Mouse (Mus musculus): ENCODE results near the gene Patl2. TPM values are rescaled to one million over a fixed set of nuclear protein-coding genes. Genes with fewer than 3 reads are reported as not detected.

Patl2 gene
- total and polyA plus RNA-seq, 2 experiments from 2014 or later = 0.06 to 0.16 TPM

DNA sequence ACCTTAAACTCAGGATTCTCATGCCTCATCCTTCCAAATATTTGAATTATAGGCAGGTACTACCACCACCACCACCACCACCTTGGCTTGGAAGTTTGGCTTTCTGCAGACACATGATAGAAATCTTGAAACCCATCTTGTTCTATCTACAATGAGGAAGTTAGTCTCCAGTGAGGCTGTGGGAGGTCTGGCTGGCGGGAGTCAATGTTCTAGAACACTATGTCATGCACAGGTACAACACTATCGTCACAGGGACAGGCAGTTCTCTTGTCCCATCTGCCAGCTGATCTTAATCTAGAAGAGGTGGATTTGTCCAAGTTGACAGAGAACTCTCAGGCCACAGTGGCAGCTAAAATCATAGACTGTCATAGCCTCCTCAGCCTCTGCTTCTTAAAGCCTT is 53.4 kb downstream of the Patl2 start:
- WGBS = 78% methylated on average over 2 of the region's 2 CpGs
- no peaks in the 10 kb centered on the region for H3K9me3 ChIP-seq (ENCODE audit: low read length)
- no peak overlapping the region for H3K4me3 ChIP-seq (ENCODE audit: low read depth, low read length)
- no peaks in the 10 kb centered on the region for H3K36me3 ChIP-seq (ENCODE audit: insufficient read depth, low read length)
- H3K27me3 ChIP-seq (ENCODE audit: insufficient read depth, low read length) = no peaks in the 10 kb centered on the region
- no peaks in the 10 kb centered on the region for H3K4me1 ChIP-seq (ENCODE audit: insufficient read depth, low read length)
- H3K4me2 ChIP-seq (ENCODE audit: low read depth, low read length, poor library complexity, severe bottlenecking) = no peak overlapping the region
- no peak overlapping the region for H3K27ac ChIP-seq (ENCODE audit: low read depth, low read length)
- no peak for TF ChIP-seq CTCF (IDR thresholded peaks at IDR 0.05)
- no peak overlapping the region for H3K9ac ChIP-seq (replicated peaks; ENCODE audit: low read length, poor library complexity, severe bottlenecking)
- ATAC-seq (ENCODE audit: low FRiP score) = no peak
- no peak for DNase-seq (ENCODE audit: low spot score)

DNA sequence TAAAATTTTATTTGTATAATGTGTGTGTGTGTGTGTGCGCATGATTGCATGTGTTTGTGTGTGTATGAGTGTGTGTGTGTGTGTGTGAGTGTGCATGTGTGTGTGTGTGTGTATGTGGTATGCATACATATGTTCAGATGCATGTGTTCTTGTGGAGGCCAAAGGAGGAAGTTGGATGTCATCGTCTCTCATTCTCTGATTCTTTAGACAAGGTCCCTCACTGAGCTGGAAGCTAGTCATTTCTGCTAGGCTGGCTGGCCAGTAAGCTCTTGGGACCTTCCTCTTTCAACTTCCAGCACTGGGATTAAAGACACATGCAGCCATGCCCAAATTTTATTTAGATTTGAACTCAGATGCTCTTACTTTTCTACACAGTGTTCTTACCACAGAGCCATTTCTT is 53.9 kb downstream of the Patl2 start:
- Histone ChIP-seq H3K36me3 (ENCODE audit: insufficient read depth, low read length) (no peaks in the 10 kb centered on the region), H3K9ac (replicated peaks; ENCODE audit: low read length, poor library complexity, severe bottlenecking) (no peak overlapping the region), H3K4me1 (ENCODE audit: insufficient read depth, low read length) (no peaks in the 10 kb centered on the region), H3K9me3 (ENCODE audit: low read length) (no peaks in the 10 kb centered on the region), H3K27me3 (ENCODE audit: insufficient read depth, low read length) (no peaks in the 10 kb centered on the region), H3K4me2 (ENCODE audit: low read depth, low read length, poor library complexity, severe bottlenecking) (no peak overlapping the region), H3K27ac (ENCODE audit: low read depth, low read length) (no peak overlapping the region), H3K4me3 (ENCODE audit: low read depth, low read length) (no peak overlapping the region)
- DNase-seq (ENCODE audit: low spot score) = no peak
- no peak for TF ChIP-seq CTCF (IDR thresholded peaks at IDR 0.05)
- 94% methylated on average over 2 of the region's 2 CpGs for WGBS
- ATAC-seq (ENCODE audit: low FRiP score) = no peak

DNA sequence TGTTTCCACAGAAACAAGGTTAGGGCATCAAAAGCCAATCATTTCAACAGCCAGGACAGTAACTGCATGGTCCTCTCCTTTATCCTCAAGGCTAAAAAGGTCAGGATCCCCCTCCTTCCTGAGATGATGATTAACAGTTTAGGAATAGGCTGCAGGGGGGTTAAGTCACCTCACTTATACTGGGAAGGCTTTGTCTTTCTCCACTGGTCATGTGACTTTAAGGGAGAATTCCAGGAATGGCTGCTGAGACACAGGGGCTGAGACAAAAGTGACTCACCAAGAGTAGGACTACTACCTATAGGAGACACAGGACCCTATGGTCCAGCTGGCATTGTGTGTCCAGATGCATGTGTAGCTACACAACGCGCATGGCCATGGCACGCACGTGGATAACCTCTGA is 58.4 kb downstream of the Patl2 start:
- ATAC-seq (ENCODE audit: low FRiP score) (no peak), DNase-seq (ENCODE audit: low spot score) (no peak)
- Histone ChIP-seq H3K27me3 (ENCODE audit: insufficient read depth, low read length) (no peaks in the 10 kb centered on the region), H3K9ac (replicated peaks; ENCODE audit: low read length, poor library complexity, severe bottlenecking) (no peak overlapping the region), H3K9me3 (ENCODE audit: low read length) (no peaks in the 10 kb centered on the region), H3K36me3 (ENCODE audit: insufficient read depth, low read length) (no peaks in the 10 kb centered on the region), H3K4me2 (ENCODE audit: low read depth, low read length, poor library complexity, severe bottlenecking) (no peak overlapping the region), H3K4me3 (ENCODE audit: low read depth, low read length) (no peak overlapping the region), H3K4me1 (ENCODE audit: insufficient read depth, low read length) (no peaks in the 10 kb centered on the region), H3K27ac (ENCODE audit: low read depth, low read length) (no peak overlapping the region)
- TF ChIP-seq CTCF (IDR thresholded peaks at IDR 0.05) = no peak
- WGBS = 94% methylated on average over 4 of the region's 4 CpGs

DNA sequence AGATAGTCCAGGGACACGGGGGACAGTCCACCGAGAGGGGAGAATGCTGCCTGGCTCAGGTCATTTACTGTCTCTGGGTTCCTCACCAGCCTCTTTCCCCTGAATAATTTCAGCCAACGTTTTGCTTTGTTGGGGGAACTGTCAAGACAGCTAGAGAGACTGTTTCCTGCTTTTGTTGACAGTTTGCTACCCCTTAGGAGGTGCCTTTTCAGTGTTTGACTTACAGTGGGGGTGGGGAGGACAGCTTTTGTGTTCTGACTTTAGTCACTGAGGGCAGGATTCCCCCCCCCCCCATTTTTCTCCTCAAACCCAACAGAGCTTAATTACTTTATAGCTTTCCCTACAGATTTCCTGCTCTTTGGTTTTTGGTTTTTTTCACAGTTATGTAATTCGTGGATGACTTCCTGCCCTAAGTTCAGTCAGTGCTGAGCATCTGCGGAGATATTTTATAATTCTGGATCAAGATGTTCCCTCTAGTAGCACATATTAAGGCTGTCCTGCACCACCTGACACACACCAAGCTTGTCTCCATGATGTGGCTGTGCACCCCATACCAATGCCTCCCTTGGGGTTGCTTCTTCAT is 59.1 kb downstream of the Patl2 start:
- no peaks in the 10 kb centered on the region for H3K9me3 ChIP-seq (ENCODE audit: low read length)
- TF ChIP-seq CTCF (IDR thresholded peaks at IDR 0.05) = no peak
- DNase-seq (ENCODE audit: low spot score) (no peak), ATAC-seq (ENCODE audit: low FRiP score) (no peak)
- no peak overlapping the region for H3K27ac ChIP-seq (ENCODE audit: low read depth, low read length)
- no peaks in the 10 kb centered on the region for H3K27me3 ChIP-seq (ENCODE audit: insufficient read depth, low read length)
- no peak overlapping the region for H3K9ac ChIP-seq (replicated peaks; ENCODE audit: low read length, poor library complexity, severe bottlenecking)
- H3K4me1 ChIP-seq (ENCODE audit: insufficient read depth, low read length) = no peaks in the 10 kb centered on the region
- 44% methylated on average over 5 of the region's 5 CpGs for WGBS
- H3K36me3 ChIP-seq (ENCODE audit: insufficient read depth, low read length) = no peaks in the 10 kb centered on the region
- no peak overlapping the region for H3K4me3 ChIP-seq (ENCODE audit: low read depth, low read length)
- no peak overlapping the region for H3K4me2 ChIP-seq (ENCODE audit: low read depth, low read length, poor library complexity, severe bottlenecking)

DNA sequence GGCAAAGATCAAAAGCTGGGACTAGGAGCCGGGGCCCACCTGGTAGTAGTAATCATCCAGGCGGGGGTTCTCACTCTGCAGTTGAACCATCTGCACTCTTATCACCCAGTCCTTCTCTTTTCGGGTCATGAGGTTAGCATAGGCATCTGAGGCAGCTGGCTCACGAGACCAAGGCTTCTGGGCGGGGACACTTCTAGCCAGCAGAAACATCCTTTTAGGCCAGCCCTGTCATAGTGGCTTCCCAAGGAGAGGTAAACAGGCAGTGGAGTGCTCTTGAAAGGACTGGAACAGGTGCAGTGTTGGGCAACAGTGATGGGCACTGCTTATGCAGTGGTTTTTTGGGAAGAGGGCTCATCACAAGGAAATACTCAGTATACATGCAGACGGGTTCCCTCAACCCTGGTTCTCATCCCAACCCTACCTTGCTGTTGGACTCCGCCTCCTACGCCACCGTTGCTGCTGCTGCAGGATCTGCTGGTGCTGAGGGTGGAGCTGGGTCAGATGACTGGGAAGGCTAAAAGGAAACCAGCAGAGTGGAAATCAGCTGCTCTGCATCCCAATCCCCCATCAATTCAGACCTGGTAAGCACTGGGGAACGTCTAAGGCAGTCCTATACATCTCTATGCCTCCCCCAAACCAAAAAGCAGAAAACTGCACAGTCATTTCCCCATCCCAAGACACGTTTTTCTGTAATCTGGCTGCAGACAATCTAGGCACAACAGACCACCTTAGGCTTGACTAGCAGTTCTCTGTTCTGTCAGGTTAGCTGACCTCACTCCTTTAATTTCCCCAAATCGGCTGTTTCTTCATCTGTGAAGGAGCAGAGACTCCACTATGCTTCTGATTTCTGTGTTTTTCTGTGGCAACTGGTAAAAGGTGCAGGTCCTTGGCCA is 60.1 kb downstream of the Patl2 start:
- Histone ChIP-seq H3K4me1 (ENCODE audit: insufficient read depth, low read length) (no peaks in the 10 kb centered on the region), H3K9me3 (ENCODE audit: low read length) (no peaks in the 10 kb centered on the region), H3K27me3 (ENCODE audit: insufficient read depth, low read length) (no peaks in the 10 kb centered on the region), H3K4me2 (ENCODE audit: low read depth, low read length, poor library complexity, severe bottlenecking) (no peak overlapping the region), H3K27ac (ENCODE audit: low read depth, low read length) (no peak overlapping the region), H3K9ac (replicated peaks; ENCODE audit: low read length, poor library complexity, severe bottlenecking) (no peak overlapping the region), H3K36me3 (ENCODE audit: insufficient read depth, low read length) (no peaks in the 10 kb centered on the region), H3K4me3 (ENCODE audit: low read depth, low read length) (no peak overlapping the region)
- DNase-seq (ENCODE audit: low spot score) (no peak), ATAC-seq (ENCODE audit: low FRiP score) (no peak)
- WGBS = 58% methylated on average over 12 of the region's 12 CpGs
- TF ChIP-seq CTCF (IDR thresholded peaks at IDR 0.05) = no peak

All from midbrain, postnatal 0 days (tissue).